Mouse (Mus musculus) ES-Bruce4 (cell line): Measurements from ENCODE around the gene Zswim1.

ENCODE experiments used
- CTCF ChIP-seq: IDR thresholded peaks from one replicate; pipeline ENCODE4 v1.8.1; 2011; ENCODE audit warnings: low read depth, low read length
- POLR2A ChIP-seq: IDR thresholded peaks from one replicate; pipeline ENCODE4 v1.8.1; 2011; ENCODE audit warnings: low read length; ENCODE audit not compliant: insufficient read depth

GRCm38 (mm10) chr2:164866741-164867551, 44.5 kb downstream of the Zswim1 start:
- TF ChIP-seq CTCF (no peak), POLR2A (no peak)
